Mouse (Mus musculus) intestine, embryonic 15.5 days (tissue): ENCODE results near the gene Cc2d2b. TPM values are rescaled to one million over a fixed set of nuclear protein-coding genes. Genes with fewer than 3 reads are reported as not detected.
A peak's percentile ranks its signal among the peaks of the same experiment; 100 is the strongest.

Source experiments
- ATAC-seq: fragments of 200-750 bp; cut with Nextera tagmentation; 2 replicates; pipeline ENCODE4 v1.8.0; 2017; ENCODE audit warnings: moderate TSS enrichment, moderate library complexity
- H3K27ac ChIP-seq: fragments of 300-500 bp; sonication (generic); 2 replicates; pipeline ENCODE4 v1.5.1; 2015; ENCODE audit warnings: mild to moderate bottlenecking, inconsistent platforms
- H3K27me3 ChIP-seq: fragments of 300-500 bp; sonication (generic); replicated peaks from 2 replicates; pipeline ENCODE4 v1.6.1; 2015; ENCODE audit warnings: inconsistent platforms
- H3K36me3 ChIP-seq: fragments of 300-500 bp; sonication (generic); 2 replicates; pipeline ENCODE4 v1.6.1; 2015; ENCODE audit warnings: inconsistent platforms
- H3K4me1 ChIP-seq: fragments of 300-500 bp; sonication (generic); replicated peaks from 2 replicates; pipeline ENCODE4 v1.6.1; 2015; ENCODE audit warnings: inconsistent platforms
- H3K4me2 ChIP-seq: fragments of 300-500 bp; sonication (generic); replicated peaks from 2 replicates; pipeline ENCODE4 v1.6.1; 2015; ENCODE audit warnings: mild to moderate bottlenecking, inconsistent platforms
- H3K4me3 ChIP-seq: fragments of 300-500 bp; sonication (generic); replicated peaks from 2 replicates; pipeline ENCODE4 v1.5.1; 2015; ENCODE audit warnings: inconsistent platforms
- H3K9ac ChIP-seq: fragments of 300-500 bp; sonication (generic); 2 replicates; pipeline ENCODE4 v1.6.1; 2015; ENCODE audit warnings: inconsistent platforms
- H3K9me3 ChIP-seq: fragments of 300-500 bp; sonication (generic); 2 replicates; pipeline ENCODE4 v1.6.1; 2016; ENCODE audit warnings: inconsistent platforms
- WGBS: fragments of 180-500 bp; shearing (Covaris S2); methylation state at CpG from one replicate; pipeline ENCODE4 v1.1.7; 2015; 5-methylcytosine and 5-hydroxymethylcytosine counted together
- polyA plus RNA-seq: library from polyadenylated mRNA; unstranded; fragments of >200 nt; fragmentation: Nextera tagmentation; extraction: Ambion mirVana; gene quantifications from 2 replicates; pipeline ENCODE4 v1.2.1, GENCODE M21; 2015

Cc2d2b gene
- polyA plus RNA-seq, 1 experiment from 2014 or later = not detected

DNA sequence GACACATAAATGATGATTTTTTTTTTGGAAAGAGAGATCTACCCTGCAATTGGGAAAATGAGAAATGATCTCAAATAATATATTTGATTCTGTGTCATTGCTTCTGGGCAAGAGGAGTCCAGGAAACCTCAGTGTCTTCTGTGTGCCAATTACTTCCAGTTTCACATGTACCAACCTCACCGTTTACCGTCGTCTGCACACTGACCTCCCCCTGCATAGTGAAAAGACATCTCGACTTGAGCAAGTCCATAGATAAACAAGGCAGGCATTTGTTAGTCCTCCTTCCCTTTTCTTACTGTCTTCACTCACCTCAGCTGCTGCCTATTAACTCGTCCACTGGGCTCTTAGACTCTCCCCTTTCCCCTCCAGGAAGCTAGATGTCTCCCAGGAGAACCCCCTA is 77.1 kb downstream of the Cc2d2b start:
- H3K4me2 ChIP-seq = no peak overlapping the region
- ATAC-seq = no peak
- H3K27ac ChIP-seq = no peak overlapping the region
- H3K27me3 ChIP-seq = no peaks in the 10 kb centered on the region
- 65% methylated on average over 5 of the region's 5 CpGs for WGBS
- H3K9me3 ChIP-seq = no peaks in the 10 kb centered on the region
- H3K36me3 ChIP-seq = no peaks in the 10 kb centered on the region
- no peak overlapping the region for H3K9ac ChIP-seq
- 0 out of 2 replicates have a peak, but pooled peaks cover 3% of the 10 kb centered on the region for H3K4me1 ChIP-seq
- H3K4me3 ChIP-seq = no peak overlapping the region

DNA sequence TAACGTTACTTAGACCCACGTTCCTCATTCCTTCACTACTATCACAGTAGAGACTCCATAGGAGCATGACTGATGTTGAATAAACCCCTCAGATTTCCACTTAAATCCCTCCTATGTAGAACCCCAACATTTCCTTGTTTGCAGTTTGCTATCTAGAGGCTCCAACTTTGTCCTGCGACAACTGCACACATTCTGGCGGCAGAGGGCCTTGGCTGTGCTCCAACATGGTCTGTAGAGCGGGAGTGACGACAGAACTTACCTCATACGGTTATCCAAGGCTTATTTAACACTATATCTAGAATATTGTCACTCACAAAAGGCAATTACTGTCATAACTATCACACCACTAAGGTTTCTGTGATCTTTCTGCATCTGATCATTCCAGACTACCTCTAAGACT is 78.2 kb downstream of the Cc2d2b start:
- Histone ChIP-seq H3K36me3 (no peaks in the 10 kb centered on the region), H3K27ac (no peak overlapping the region), H3K4me2 (no peak overlapping the region), H3K9ac (no peak overlapping the region), H3K4me1 (0 out of 2 replicates have a peak, but pooled peaks cover 3% of the 10 kb centered on the region), H3K9me3 (no peaks in the 10 kb centered on the region), H3K27me3 (no peaks in the 10 kb centered on the region), H3K4me3 (no peak overlapping the region)
- ATAC-seq = no peak
- 65% methylated on average over 7 of the region's 7 CpGs for WGBS

DNA sequence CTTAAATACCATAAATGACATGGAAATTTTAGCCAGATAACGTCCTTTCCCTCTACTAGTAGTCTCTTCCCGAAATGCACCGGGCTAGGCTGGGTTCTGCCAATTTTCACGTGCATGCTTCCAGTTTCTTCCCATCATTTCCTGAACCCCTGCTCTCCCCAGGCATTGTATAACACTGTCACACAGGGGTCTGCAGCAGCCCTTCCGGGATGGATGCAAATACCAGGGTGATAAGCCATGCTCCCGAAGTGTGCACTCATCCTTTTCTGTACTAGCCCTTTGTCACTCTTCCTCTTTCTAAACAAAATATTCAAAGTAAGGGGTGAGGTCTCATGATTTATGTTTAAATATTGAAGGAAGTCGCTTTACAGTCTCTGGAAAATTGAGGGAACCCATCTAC is 81.6 kb downstream of the Cc2d2b start:
- Histone ChIP-seq H3K27ac (no peak overlapping the region), H3K36me3 (no peaks in the 10 kb centered on the region), H3K4me3 (peak overlapping the region; percentile 92), H3K4me2 (peak overlapping the region; percentile 69), H3K9ac (peak overlapping the region; percentile 94), H3K4me1 (peaks cover 13% of the 10 kb centered on the region; the same call in 1 of the 2 replicates), H3K9me3 (no peaks in the 10 kb centered on the region), H3K27me3 (no peaks in the 10 kb centered on the region)
- 47% methylated on average over 7 of the region's 7 CpGs for WGBS
- ATAC-seq = no peak

DNA sequence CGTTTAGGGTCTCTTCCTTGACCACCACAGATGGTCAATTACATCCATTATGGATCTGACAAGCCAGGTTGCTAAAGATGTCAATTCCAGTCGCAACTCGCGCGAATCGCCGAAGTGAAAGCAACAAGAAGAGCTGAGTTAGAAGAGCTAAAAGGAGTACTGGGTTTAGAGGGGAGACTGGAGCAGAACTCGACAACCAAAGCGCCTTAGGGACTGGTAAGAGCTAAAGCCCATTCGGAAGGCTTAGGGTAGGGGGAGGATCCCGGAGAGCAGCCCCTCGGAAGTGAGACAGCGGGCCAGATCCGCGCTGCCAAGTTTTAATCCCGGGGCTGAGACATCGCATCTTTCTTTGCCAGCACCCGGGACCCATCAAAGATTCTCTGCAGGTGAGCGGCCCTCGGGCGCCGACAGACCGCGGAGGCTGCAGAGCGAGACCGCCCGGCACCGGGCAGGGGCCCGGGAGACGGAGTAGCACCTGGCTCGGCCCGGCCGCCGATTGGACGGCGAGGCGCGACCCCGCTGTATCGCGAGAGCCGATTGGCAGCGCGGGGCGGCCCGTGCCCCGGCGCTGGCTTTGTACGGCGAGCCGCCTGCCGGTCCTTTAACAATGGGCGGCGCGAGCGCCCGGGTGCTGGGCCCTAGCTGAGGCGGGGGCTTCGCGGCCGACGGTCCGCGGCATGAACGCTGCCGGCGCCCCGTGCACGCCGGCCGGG is 82.3 kb downstream of the Cc2d2b start, which contains the start of gene Ccnj:
Gene Ccnj (plus strand): TSS at position 577 of the 713 bp plus-strand sequence.
- H3K9me3 ChIP-seq = no peaks in the 10 kb centered on the region
- H3K27ac ChIP-seq = peak within 1 kb of the TSS; percentile 87
- H3K27me3 ChIP-seq = no peaks in the 10 kb centered on the region
- ATAC-seq = peak; percentile 99
- peak within 1 kb of the TSS; percentile 69 for H3K4me2 ChIP-seq
- no peaks in the 10 kb centered on the region for H3K36me3 ChIP-seq
- under 1% methylated on average over 71 of the region's 71 CpGs for WGBS
- H3K4me1 ChIP-seq = peaks cover 13% of the 10 kb centered on the region; the same call in 1 of the 2 replicates
- H3K4me3 ChIP-seq = peak within 1 kb of the TSS; percentile 92
- H3K9ac ChIP-seq = peak within 1 kb of the TSS; percentile 94

DNA sequence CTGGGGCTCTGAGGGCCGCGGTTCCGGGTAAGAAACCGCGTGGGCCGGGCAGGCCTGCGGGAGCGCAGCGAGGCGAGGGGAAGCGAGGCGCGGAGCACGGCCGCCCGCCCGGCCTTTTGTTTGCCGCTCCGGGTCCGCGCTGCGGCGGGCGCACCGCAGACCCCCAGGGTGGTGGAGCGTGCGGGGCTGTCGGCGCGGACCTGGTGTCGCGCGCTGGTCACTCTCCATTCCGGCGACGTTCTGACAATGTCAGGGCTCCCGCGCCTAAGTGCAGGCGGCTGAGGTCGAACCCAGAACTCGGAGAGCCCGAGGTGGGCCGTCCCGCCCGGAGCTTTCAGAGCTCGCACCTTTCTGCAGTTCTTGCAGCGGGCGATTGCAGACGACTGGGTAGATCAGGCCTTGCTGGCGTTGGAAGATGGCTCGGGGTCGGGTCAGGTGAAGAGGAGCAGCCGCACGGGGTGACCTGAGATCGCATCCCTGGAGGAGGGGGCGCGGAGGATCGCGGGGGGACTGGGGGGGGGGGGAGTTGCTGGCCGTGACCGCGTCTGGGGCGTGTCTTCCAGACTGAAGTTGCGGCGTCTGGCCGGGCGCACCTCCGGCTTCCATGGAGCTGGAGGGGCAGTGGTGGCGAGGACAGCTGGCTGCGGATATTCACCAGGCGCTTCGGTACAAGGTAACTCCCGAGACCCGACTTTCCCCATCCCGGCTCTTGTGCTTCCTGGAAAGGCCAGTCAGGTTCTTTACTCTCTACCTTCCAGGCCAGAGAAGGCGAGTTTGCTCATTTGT is 83.1 kb downstream of the Cc2d2b start:
- Histone ChIP-seq H3K4me1 (peaks cover 13% of the 10 kb centered on the region; the same call in 1 of the 2 replicates), H3K9me3 (no peaks in the 10 kb centered on the region), H3K36me3 (0 out of 2 replicates have a peak, but pooled peaks cover 1% of the 10 kb centered on the region), H3K27me3 (no peaks in the 10 kb centered on the region), H3K4me2 (peak overlapping the region; percentile 69), H3K27ac (peak overlapping the region; percentile 87), H3K9ac (peak overlapping the region; percentile 94), H3K4me3 (peak overlapping the region; percentile 92)
- under 1% methylated on average over 69 of the region's 76 CpGs for WGBS
- ATAC-seq = peak; percentile 75

DNA sequence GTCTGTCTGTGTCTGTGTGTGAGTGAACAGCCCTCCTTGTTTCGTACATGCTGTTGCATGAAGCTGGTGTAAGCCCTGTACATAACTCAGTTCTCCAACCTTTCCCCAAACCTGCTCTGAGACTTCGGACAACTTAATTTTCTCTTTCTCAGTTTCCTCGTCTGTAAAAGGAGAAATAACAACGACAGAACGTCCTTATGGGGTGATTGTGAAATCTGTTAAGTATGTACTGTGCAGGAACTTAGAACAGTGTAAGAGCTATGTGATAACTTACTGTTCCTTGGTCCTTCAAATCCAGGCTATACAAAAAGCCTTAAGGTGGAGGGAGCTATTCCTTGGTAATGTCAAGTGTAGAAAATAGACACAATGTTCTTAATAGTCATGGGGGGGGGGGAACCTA is 83.8 kb downstream of the Cc2d2b start:
- peak overlapping the region; percentile 69 for H3K4me2 ChIP-seq
- H3K4me3 ChIP-seq = peak overlapping the region; percentile 92
- WGBS = 20% methylated on average over 5 of the region's 5 CpGs
- H3K27me3 ChIP-seq = no peaks in the 10 kb centered on the region
- H3K9ac ChIP-seq = peak overlapping the region; percentile 94
- H3K4me1 ChIP-seq = peaks cover 13% of the 10 kb centered on the region; the same call in 1 of the 2 replicates
- ATAC-seq = no peak
- H3K36me3 ChIP-seq = 0 out of 2 replicates have a peak, but pooled peaks cover 7% of the 10 kb centered on the region
- H3K9me3 ChIP-seq = no peaks in the 10 kb centered on the region
- no peak overlapping the region for H3K27ac ChIP-seq

DNA sequence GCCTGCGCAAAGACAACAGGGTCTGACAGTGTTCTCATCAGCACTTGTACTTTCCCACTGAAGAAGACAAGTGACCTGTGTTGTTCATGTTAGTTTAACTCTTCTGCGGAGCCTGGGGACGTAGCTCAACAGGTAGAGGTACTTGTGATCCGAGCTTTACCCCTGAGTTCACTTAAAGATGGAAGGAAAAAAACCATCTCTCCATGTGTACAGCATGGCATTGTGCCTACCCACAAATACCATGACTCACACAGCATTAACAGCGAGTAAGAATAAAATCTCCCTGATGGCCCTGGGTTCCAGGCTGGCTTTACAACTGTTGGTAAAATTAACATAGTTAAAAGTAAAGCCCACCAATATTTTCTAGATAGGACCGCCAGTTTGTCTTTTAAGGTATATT is 85.9 kb downstream of the Cc2d2b start:
- WGBS = 95% methylated on average over 6 of the region's 6 CpGs
- Histone ChIP-seq H3K9ac (no peak overlapping the region), H3K9me3 (no peaks in the 10 kb centered on the region), H3K4me2 (no peak overlapping the region), H3K36me3 (peaks cover 20% of the 10 kb centered on the region), H3K4me1 (peaks cover 13% of the 10 kb centered on the region; the same call in 1 of the 2 replicates), H3K4me3 (no peak overlapping the region), H3K27me3 (no peaks in the 10 kb centered on the region), H3K27ac (no peak overlapping the region)
- ATAC-seq = no peak

DNA sequence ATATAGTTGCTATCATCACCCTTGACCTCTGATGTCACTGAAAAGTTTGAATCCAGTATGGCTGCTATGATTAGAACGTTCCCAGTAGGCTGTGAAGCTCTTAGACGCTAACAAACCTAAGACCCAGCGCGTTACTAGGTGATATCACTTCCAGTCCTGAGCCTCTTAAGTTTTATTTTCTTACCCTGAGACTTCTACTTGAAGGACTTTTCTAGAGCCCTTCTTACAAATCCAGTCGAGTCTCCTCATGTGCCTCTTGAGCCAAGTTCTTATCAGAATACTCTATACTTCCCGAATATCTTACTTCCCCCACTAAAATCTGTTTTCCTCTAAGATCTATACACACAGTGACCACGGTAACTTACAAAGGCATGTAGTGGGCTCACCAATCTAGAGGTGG is 89.7 kb downstream of the Cc2d2b start:
- Histone ChIP-seq H3K4me1 (no peaks in the 10 kb centered on the region), H3K4me3 (no peak overlapping the region), H3K4me2 (no peak overlapping the region), H3K9ac (no peak overlapping the region), H3K27me3 (no peaks in the 10 kb centered on the region), H3K9me3 (no peaks in the 10 kb centered on the region), H3K27ac (no peak overlapping the region), H3K36me3 (peaks cover 20% of the 10 kb centered on the region)
- 93% methylated on average over 7 of the region's 7 CpGs for whole genome bisulfite sequencing
- no peak for ATAC-seq

DNA sequence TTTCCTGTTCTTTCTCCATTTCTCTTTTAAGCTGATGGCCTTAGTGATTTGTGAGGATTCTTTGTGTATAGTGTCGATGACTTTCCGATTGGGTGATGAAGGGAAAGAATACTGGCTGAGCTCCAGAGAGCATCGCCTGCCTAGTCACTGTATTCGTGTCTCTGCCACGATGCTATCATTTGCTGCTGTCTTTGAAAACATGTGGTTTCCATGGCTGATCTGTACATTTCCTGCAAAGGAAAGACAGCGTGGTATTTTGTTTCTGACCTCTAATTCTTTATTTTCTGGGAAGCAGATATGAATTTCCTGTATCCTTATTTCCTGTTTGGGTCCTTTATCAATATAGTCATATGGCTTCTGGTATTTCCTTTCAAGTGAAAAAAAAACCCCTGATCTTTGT is 91.8 kb downstream of the Cc2d2b start:
- Histone ChIP-seq H3K9me3 (no peaks in the 10 kb centered on the region), H3K27me3 (no peaks in the 10 kb centered on the region), H3K4me1 (no peaks in the 10 kb centered on the region), H3K36me3 (peaks cover 29% of the 10 kb centered on the region), H3K4me3 (no peak overlapping the region), H3K9ac (no peak overlapping the region), H3K27ac (no peak overlapping the region), H3K4me2 (no peak overlapping the region)
- ATAC-seq = no peak
- WGBS = 68% methylated on average over 6 of the region's 6 CpGs

DNA sequence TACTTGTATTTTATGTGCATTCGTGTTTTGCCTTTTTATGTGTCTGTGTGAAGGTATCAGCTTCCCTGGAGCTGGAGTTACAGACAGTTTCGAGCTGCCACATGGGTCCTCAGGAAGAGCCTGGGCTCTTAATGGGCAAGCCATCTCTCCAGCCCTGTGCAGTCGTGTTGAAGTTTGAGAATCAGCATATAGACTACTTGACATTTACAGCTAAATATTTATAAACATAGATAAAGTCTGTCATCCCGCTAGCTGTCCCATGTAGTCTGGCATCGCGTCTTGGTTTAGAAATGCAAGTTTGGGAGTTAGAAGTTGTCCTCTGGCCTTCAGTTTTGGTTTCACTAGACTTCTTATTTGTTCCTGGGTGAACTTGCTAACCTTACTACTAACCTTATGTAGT is 92.5 kb downstream of the Cc2d2b start:
- Histone ChIP-seq H3K27me3 (no peaks in the 10 kb centered on the region), H3K9me3 (no peaks in the 10 kb centered on the region), H3K4me3 (no peak overlapping the region), H3K4me2 (no peak overlapping the region), H3K9ac (no peak overlapping the region), H3K4me1 (no peaks in the 10 kb centered on the region), H3K27ac (no peak overlapping the region), H3K36me3 (peaks cover 37% of the 10 kb centered on the region)
- ATAC-seq = no peak
- 58% methylated on average over 6 of the region's 6 CpGs for WGBS

DNA sequence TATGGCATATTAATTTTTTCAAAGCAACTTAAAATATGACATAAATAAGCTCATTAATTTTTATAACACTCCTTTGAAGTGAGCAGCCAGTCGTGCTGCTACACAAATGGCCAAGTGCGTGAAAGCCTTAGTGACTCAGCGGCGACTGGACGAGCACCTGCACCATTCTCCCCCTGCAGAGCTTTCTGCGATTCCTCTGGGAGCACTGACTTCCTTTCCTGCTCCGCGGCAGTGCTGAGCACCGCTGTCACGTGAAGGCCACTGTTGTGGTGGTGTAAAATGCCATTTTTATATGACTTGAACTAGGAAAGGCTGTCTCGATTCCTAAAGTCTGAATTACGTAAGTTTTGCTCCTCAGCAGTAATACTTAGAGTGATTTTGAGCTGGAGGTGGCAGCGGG is 93.0 kb downstream of the Cc2d2b start:
- H3K4me1 ChIP-seq = no peaks in the 10 kb centered on the region
- ATAC-seq = no peak
- H3K36me3 ChIP-seq = peaks cover 37% of the 10 kb centered on the region
- H3K9ac ChIP-seq = no peak overlapping the region
- H3K27ac ChIP-seq = no peak overlapping the region
- no peaks in the 10 kb centered on the region for H3K9me3 ChIP-seq
- 81% methylated on average over 13 of the region's 13 CpGs for WGBS
- H3K27me3 ChIP-seq = no peaks in the 10 kb centered on the region
- H3K4me3 ChIP-seq = no peak overlapping the region
- H3K4me2 ChIP-seq = no peak overlapping the region

DNA sequence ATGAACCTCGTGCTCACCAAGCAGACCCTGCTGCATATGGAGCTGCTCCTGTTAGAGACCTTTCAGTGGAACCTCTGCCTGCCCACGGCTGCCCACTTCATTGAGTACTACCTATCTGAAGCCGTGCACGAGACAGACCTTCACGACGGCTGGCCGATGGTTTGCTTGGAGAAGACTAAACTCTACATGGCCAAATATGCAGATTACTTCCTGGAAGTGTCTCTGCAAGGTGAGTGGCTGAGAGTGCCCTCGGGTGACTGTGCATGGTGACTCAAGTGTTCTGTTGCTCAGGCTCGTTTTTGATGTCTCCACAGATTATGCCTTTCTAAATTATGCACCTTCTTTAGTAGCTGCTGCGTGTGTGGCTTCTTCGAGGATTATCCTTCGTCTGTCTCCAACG is 96.2 kb downstream of the Cc2d2b start:
- no peak overlapping the region for H3K4me2 ChIP-seq
- H3K9me3 ChIP-seq = no peaks in the 10 kb centered on the region
- no peak overlapping the region for H3K27ac ChIP-seq
- no peak overlapping the region for H3K4me3 ChIP-seq
- no peaks in the 10 kb centered on the region for H3K27me3 ChIP-seq
- WGBS = 89% methylated on average over 13 of the region's 13 CpGs
- no peaks in the 10 kb centered on the region for H3K4me1 ChIP-seq
- no peak overlapping the region for H3K9ac ChIP-seq
- peaks cover 27% of the 10 kb centered on the region for H3K36me3 ChIP-seq
- ATAC-seq = no peak
